ENCODE assay signal across 9 mouse cellular contexts in the genomic region with DNA sequence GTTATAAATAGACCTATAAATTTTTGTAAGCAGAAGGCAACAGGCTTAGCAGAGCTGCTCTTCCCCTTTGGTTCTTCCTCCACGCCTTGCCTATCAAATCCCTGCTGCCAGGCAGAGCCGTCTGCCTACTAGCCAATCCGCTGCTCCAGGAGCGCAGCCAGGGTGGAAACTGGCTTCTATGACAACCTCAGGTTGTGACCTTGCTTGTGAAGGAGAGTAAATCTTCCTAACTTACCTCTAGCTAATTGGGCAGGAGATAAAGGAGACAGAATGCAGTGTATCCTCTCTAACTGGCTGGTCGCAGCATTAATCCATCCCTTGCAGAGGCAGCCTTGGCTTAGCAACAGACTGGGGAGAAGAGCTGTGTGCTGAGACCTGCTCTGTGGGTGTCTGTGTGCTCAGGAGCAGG. TPM values are rescaled to one million over a fixed set of nuclear protein-coding genes. Genes with fewer than 3 reads are reported as not detected.
A peak's percentile ranks its signal among the peaks of the same experiment; 100 is the strongest.
DNase-seq lines count a peak whose midpoint lies in the region; ATAC-seq and TF ChIP-seq lines count a peak whose summit lies in the region.
"Had no signal": no experiment of that assay in that cellular context is flagged by ENCODE, and none has a peak within 500 bp of the region (broad histone marks: within the 10 kb centered on the region; RNA-seq: fewer than 3 reads in every experiment).

No protein-coding gene starts in this region.

- TF ChIP-seq CTCF in small intestine, adult 2 months (IDR thresholded peaks at IDR 0.05; ENCODE audit: extremely low read depth, insufficient read length, insufficient replicate concordance, low read depth, low read length): no peak

- no peaks in the 10 kb centered on the region for H3K36me3 ChIP-seq in hindbrain, embryonic 13.5 days
- no peaks in the 10 kb centered on the region for H3K36me3 ChIP-seq in hindbrain, embryonic 11.5 days (ENCODE audit: control insufficient read depth, insufficient read depth, low read length)
- no peaks in the 10 kb centered on the region for H3K36me3 ChIP-seq in macrophage (ENCODE audit: inconsistent target)
- no peaks in the 10 kb centered on the region for H3K36me3 ChIP-seq in small intestine, adult 2 months (ENCODE audit: control insufficient read depth, insufficient read depth, low read length)
- H3K36me3 ChIP-seq: embryonic facial prominence, embryonic 12.5 days had no signal

- H3K9ac ChIP-seq in hindbrain, embryonic 13.5 days: 0 out of 2 replicates have a peak overlapping the region, but pooled peaks have one; percentile 8
- no peak overlapping the region for H3K9ac ChIP-seq in hindbrain, embryonic 11.5 days (ENCODE audit: low read depth, low read length)
- H3K9ac ChIP-seq: embryonic facial prominence, embryonic 12.5 days had no signal

- no peaks in the 10 kb centered on the region for H3K27me3 ChIP-seq in hindbrain, embryonic 13.5 days
- no peaks in the 10 kb centered on the region for H3K27me3 ChIP-seq in hindbrain, embryonic 11.5 days (ENCODE audit: control insufficient read depth, insufficient read depth, low read length)
- no peaks in the 10 kb centered on the region for H3K27me3 ChIP-seq in small intestine, adult 2 months (ENCODE audit: control insufficient read depth, insufficient read depth, low read length)
- H3K27me3 ChIP-seq: embryonic facial prominence, embryonic 12.5 days had no signal

- H3K9me3 ChIP-seq in hindbrain, embryonic 13.5 days: no peaks in the 10 kb centered on the region
- no peaks in the 10 kb centered on the region for H3K9me3 ChIP-seq in hindbrain, embryonic 11.5 days (ENCODE audit: control insufficient read depth, low read length)
- H3K9me3 ChIP-seq: embryonic facial prominence, embryonic 12.5 days had no signal

- ATAC-seq in hindbrain, embryonic 13.5 days (ENCODE audit: low FRiP score): no peak
- ATAC-seq in hindbrain, embryonic 11.5 days (ENCODE audit: low FRiP score): no peak

- no peak overlapping the region for H3K4me2 ChIP-seq in hindbrain, embryonic 13.5 days
- H3K4me2 ChIP-seq in hindbrain, embryonic 11.5 days (replicated peaks; ENCODE audit: low read depth, low read length): no peak overlapping the region
- H3K4me2 ChIP-seq: embryonic facial prominence, embryonic 12.5 days had no signal

- 50% methylated on average over 5 of the region's 5 CpGs for WGBS in hindbrain, embryonic 13.5 days
- 66% methylated on average over 5 of the region's 5 CpGs for WGBS in hindbrain, embryonic 11.5 days
- 35% methylated on average over 5 of the region's 5 CpGs for WGBS in macrophage (ENCODE audit: missing documents)
- WGBS in small intestine, adult 2 months: 20% methylated on average over 5 of the region's 5 CpGs

- H3K79me2 ChIP-seq in macrophage (ENCODE audit: inconsistent target): no peaks in the 10 kb centered on the region

- no peak for TF ChIP-seq POLR2A in small intestine, adult 2 months (IDR thresholded peaks at IDR 0.05; ENCODE audit: low read depth, low read length)

- peaks cover 13% of the 10 kb centered on the region; the same call in 1 of the 2 replicates for H3K4me1 ChIP-seq in hindbrain, embryonic 13.5 days (replicated peaks)
- H3K4me1 ChIP-seq in hindbrain, embryonic 11.5 days (replicated peaks; ENCODE audit: control insufficient read depth, insufficient read depth, low read length): no peaks in the 10 kb centered on the region
- H3K4me1 ChIP-seq in small intestine, adult 2 months (ENCODE audit: control insufficient read depth, insufficient read depth, insufficient read length, low read length): 0 out of 2 replicates have a peak, but pooled peaks cover 2% of the 10 kb centered on the region

- H3K27ac ChIP-seq in hindbrain, embryonic 13.5 days: no peak overlapping the region
- H3K27ac ChIP-seq in hindbrain, embryonic 11.5 days (ENCODE audit: low read depth, low read length): no peak overlapping the region
- peak overlapping the region; percentile 32 for H3K27ac ChIP-seq in macrophage
- peak overlapping the region; percentile 3; the same call in 1 of the 2 replicates for H3K27ac ChIP-seq in small intestine, adult 2 months (ENCODE audit: insufficient read depth, low read depth, low read length)
- H3K27ac ChIP-seq: embryonic facial prominence, embryonic 12.5 days had no signal

- H3K4me3 ChIP-seq in hindbrain, embryonic 13.5 days: no peak overlapping the region
- no peak overlapping the region for H3K4me3 ChIP-seq in hindbrain, embryonic 11.5 days (ENCODE audit: low read depth, low read length)
- H3K4me3 ChIP-seq in macrophage (ENCODE audit: inconsistent target): no peak overlapping the region
- H3K4me3 ChIP-seq in small intestine, adult 2 months (ENCODE audit: low read depth, low read length): no peak overlapping the region
- H3K4me3 ChIP-seq: embryonic facial prominence, embryonic 12.5 days had no signal

- DNase-seq in hindbrain, embryonic 11.5 days (ENCODE audit: low spot score): no peak
- peak; percentile 81 for DNase-seq in adrenal gland, postnatal 25 days
- DNase-seq in heart, adult 8-10 months (ENCODE audit: low spot score): peak; percentile 37
- peak; percentile 69 to 87 for DNase-seq in kidney, postnatal 25 days
- DNase-seq in spleen, postnatal 4 days (ENCODE audit: low spot score in 2 of 2): no peak

RNA-seq across cellular contexts. Expression of a gene that starts 29.7 kb away (rescaled TPM):
- 224 and 236 TPM in 2 replicates for polyA plus RNA-seq in hindbrain, embryonic 13.5 days (2015; fragmentation: Nextera tagmentation; extraction: Ambion mirVana)
- 212 and 226 TPM in 2 replicates for polyA plus RNA-seq in hindbrain, embryonic 11.5 days (2014; fragmentation: Nextera tagmentation; extraction: Ambion mirVana)
- total RNA-seq in adrenal gland, postnatal 25 days (2021): 67.1 and 68.5 TPM in 2 replicates
- 10 to 100 TPM; 44.4 to 56.4 (median 47.0) TPM for total RNA-seq in heart, adult 8-10 months (2022)
- 10 to 100 TPM in 23 of 26 experiments, 1 to 10 TPM in 3; 5.2 to 29.5 (median 17.4) TPM for total RNA-seq in macrophage (2018; cell fraction: chromatin; rRNA removed)
- 10 to 100 TPM; 47.3 to 68.1 (median 58.9) TPM for total RNA-seq in macrophage (2018; cell fraction: cytosol; rRNA removed)
- total RNA-seq in macrophage (2018; cell fraction: nucleus; rRNA removed): 10 to 100 TPM; 13.4 to 43.4 (median 24.1) TPM
- polyA plus RNA-seq in macrophage (2018): 57.1 to 76.7 TPM (median 72.8 TPM) in 3 replicates
- polyA plus RNA-seq in small intestine, adult 2 months (2012; rRNA removed): 1.4 and 4.4 TPM in 2 replicates

RNA-seq across cellular contexts. Expression of a gene that starts 29.8 kb away (rescaled TPM):
- 36.8 and 37.0 TPM in 2 replicates for polyA plus RNA-seq in hindbrain, embryonic 13.5 days (2015; fragmentation: Nextera tagmentation; extraction: Ambion mirVana)
- 42.3 and 45.2 TPM in 2 replicates for polyA plus RNA-seq in hindbrain, embryonic 11.5 days (2014; fragmentation: Nextera tagmentation; extraction: Ambion mirVana)
- 14.0 and 15.4 TPM in 2 replicates for total RNA-seq in adrenal gland, postnatal 25 days (2021)
- total RNA-seq in heart, adult 8-10 months (2022): 1 to 10 TPM; 2.0 to 4.1 (median 3.5) TPM
- 1 to 10 TPM in 16 of 26 experiments, under 1 TPM in 2, not detected in 8; 0.98 to 6.3 (median 3.0) TPM for total RNA-seq in macrophage (2018; cell fraction: chromatin; rRNA removed)
- total RNA-seq in macrophage (2018; cell fraction: cytosol; rRNA removed): 10 to 100 TPM in 4 of 26 experiments, 1 to 10 TPM in 22; 4.4 to 10.5 (median 7.3) TPM
- 10 to 100 TPM in 1 of 26 experiments, 1 to 10 TPM in 25; 1.4 to 11.5 (median 4.2) TPM for total RNA-seq in macrophage (2018; cell fraction: nucleus; rRNA removed)
- polyA plus RNA-seq in macrophage (2018): 6.5 to 14.4 TPM (median 7.0 TPM) in 3 replicates
- 1.2 and 2.3 TPM in 2 replicates for polyA plus RNA-seq in small intestine, adult 2 months (2012; rRNA removed)

RNA-seq across cellular contexts. Expression of a gene that starts 52.4 kb away (rescaled TPM):
- polyA plus RNA-seq in hindbrain, embryonic 13.5 days (2015; fragmentation: Nextera tagmentation; extraction: Ambion mirVana): 13.0 and 13.3 TPM in 2 replicates
- polyA plus RNA-seq in hindbrain, embryonic 11.5 days (2014; fragmentation: Nextera tagmentation; extraction: Ambion mirVana): 15.0 and 16.2 TPM in 2 replicates
- 82.7 and 83.4 TPM in 2 replicates for total RNA-seq in adrenal gland, postnatal 25 days (2021)
- 10 to 100 TPM; 31.0 to 35.6 (median 32.5) TPM for total RNA-seq in heart, adult 8-10 months (2022)
- 10 to 100 TPM; 20.0 to 55.2 (median 35.6) TPM for total RNA-seq in macrophage (2018; cell fraction: chromatin; rRNA removed)
- 10 to 100 TPM in 21 of 26 experiments, 1 to 10 TPM in 5; 7.5 to 17.9 (median 12.7) TPM for total RNA-seq in macrophage (2018; cell fraction: cytosol; rRNA removed)
- 10 to 100 TPM; 14.1 to 56.0 (median 28.9) TPM for total RNA-seq in macrophage (2018; cell fraction: nucleus; rRNA removed)
- 6.0 to 13.9 TPM (median 13.1 TPM) in 3 replicates for polyA plus RNA-seq in macrophage (2018)
- 1.0 and 1.8 TPM in 2 replicates for polyA plus RNA-seq in small intestine, adult 2 months (2012; rRNA removed)

Comparison
In these comparisons a context has a peak if more than half of its experiments do, and no peak if none do; other contexts are left out.
1. H3K27ac ChIP-seq: peak in macrophage (single experiment) and small intestine, adult 2 months (single experiment); none in hindbrain, embryonic 13.5 days (single experiment) and hindbrain, embryonic 11.5 days (single experiment).
2. DNase-seq: peak in adrenal gland, postnatal 25 days (single experiment), heart, adult 8-10 months (single experiment) and kidney, postnatal 25 days (2 of 2); none in hindbrain, embryonic 11.5 days (single experiment) and spleen, postnatal 4 days (0 of 2).
3. RNA of a gene that starts 29.7 kb away (polyA plus RNA-seq): 212 to 226 TPM in hindbrain, embryonic 11.5 days, 224 to 236 TPM in hindbrain, embryonic 13.5 days and 57.1 to 76.7 TPM in macrophage; 1.4 to 4.4 TPM in small intestine, adult 2 months; every median in the first group is over 10 times any median in the second.